Mouse (Mus musculus) Patski (cell line): ENCODE measurements around the gene Btf3. TPM values are rescaled to one million over a fixed set of nuclear protein-coding genes. Genes with fewer than 3 reads are reported as not detected.

ENCODE experiments used
- ATAC-seq: fragments of 100-300 bp; one replicate; pipeline ENCODE4 v1.8.0; 2021
- CTCF ChIA-PET: fragments of 350-600 bp; sonication (Branson Sonifier 250); formaldehyde crosslinking; loops from one replicate; lab custom pipeline; 2022; ENCODE audit warnings: inconsistent platforms; lab: Charles Lee
- POLR2A ChIA-PET: fragments of 350-600 bp; sonication (Branson Sonifier 250); formaldehyde crosslinking; loops from one replicate; lab custom pipeline; 2022; ENCODE audit warnings: antibody characterized with exemption, inconsistent platforms; lab: Charles Lee
- DNase-seq: peaks from one replicate; pipeline ENCODE4 v3.0.0-alpha.2; 2011; ENCODE audit warnings: low read depth, low spot score
- H3K27me3 ChIP-seq: fragments of 371-371 bp; one replicate; pipeline ENCODE4 v1.5.1; 2021
- CTCF ChIP-seq: fragments of 100-300 bp; IDR thresholded peaks from one replicate; pipeline ENCODE4 v1.5.1; 2021
- in situ Hi-C: fragments of 300-500 bp; cut with MboI; formaldehyde crosslinking; loops from 3 replicates; pipeline ENCODE4 v1.11.1; 2018; ENCODE audit warnings: low pct_unique_long_range_greater_than_20kb, mixed read lengths
- polyA plus RNA-seq: library from polyadenylated mRNA; unstranded; gene quantifications from one replicate; pipeline ENCODE4 v1.2.3, GENCODE M21; 2021

Gene Btf3
- polyA plus RNA-seq, 1 experiment from 2014 or later = 751 TPM

GRCm38 (mm10) chr13:98340506-98340905, 23.7 kb upstream of the Btf3 start:
- ChIA-PET POLR2A (interaction anchor here (0.7 kb wide), 1 partner anchor 20 kb away, joined by 3 read pairs; no protein-coding TSS in a partner anchor), CTCF (no interaction called here)
- no peak for ATAC-seq
- H3K27me3 ChIP-seq = no peaks in the 10 kb centered on the region
- no peak for DNase-seq
- TF ChIP-seq CTCF = no peak
- in situ Hi-C loops = no loop called here

GRCm38 (mm10) chr13:98336205-98336604, 19.4 kb upstream of the Btf3 start:
- CTCF ChIA-PET = no interaction called here
- POLR2A ChIA-PET = no interaction called here
- no peak for ATAC-seq

GRCm38 (mm10) chr13:98332106-98332505, 15.3 kb upstream of the Btf3 start:
- H3K27me3 ChIP-seq = no peaks in the 10 kb centered on the region
- in situ Hi-C loops = no loop called here
- ChIA-PET CTCF (interaction anchor here (0.7 to 1.3 kb wide), 3 partner anchors 11 to 20 kb away, joined by 3 read pairs; no protein-coding TSS in a partner anchor), POLR2A (interaction anchor here (0.9 kb wide), 1 partner anchor 15 kb away, joined by 5 read pairs; the partner anchor contains the start of gene Btf3)
- ATAC-seq (no peak), DNase-seq (no peak)
- TF ChIP-seq CTCF = peak; percentile 81

More at GRCm38 (mm10) chr13:98336205-98336604, 19.4 kb upstream of the Btf3 start:
- DNase-seq = no peak
- in situ Hi-C loops = no loop called here
- TF ChIP-seq CTCF = no peak
- no peaks in the 10 kb centered on the region for H3K27me3 ChIP-seq

- DNase-seq (no peak), ATAC-seq (no peak)
- in situ Hi-C loops = no loop called here
- POLR2A ChIA-PET = no interaction called here
- no peaks in the 10 kb centered on the region for H3K27me3 ChIP-seq
- TF ChIP-seq CTCF = no peak
- CTCF ChIA-PET = interaction anchor here (0.7 kb wide), 1 partner anchor 12 kb away, joined by 3 read pairs; no protein-coding TSS in a partner anchor
These were observed 8.2 kb upstream of the Btf3 start for GRCm38 (mm10) chr13:98325034-98325433.

GRCm38 (mm10) chr13:98317911-98318310, 1.1 kb upstream of the Btf3 start:
- ATAC-seq (no peak), DNase-seq (no peak)
- no peak for TF ChIP-seq CTCF
- H3K27me3 ChIP-seq = no peaks in the 10 kb centered on the region
- ChIA-PET CTCF (no interaction called here), POLR2A (interaction anchor here (1.7 kb wide), 1 partner anchor 38 kb away, joined by 3 read pairs; no protein-coding TSS in a partner anchor)
- in situ Hi-C loops = no loop called here

- ATAC-seq (no peak), DNase-seq (no peak)
- TF ChIP-seq CTCF = peak; percentile 59
- in situ Hi-C loops = no loop called here
- POLR2A ChIA-PET = interaction anchor here (0.8 to 1.7 kb wide), 3 partner anchors 9 to 39 kb away, joined by 3 to 5 read pairs (median 4); no protein-coding TSS in a partner anchor
- no peaks in the 10 kb centered on the region for H3K27me3 ChIP-seq
- CTCF ChIA-PET = no interaction called here
These were observed 456 bp upstream of the Btf3 start for GRCm38 (mm10) chr13:98317246-98317677.

- ATAC-seq = peak; percentile 21
- in situ Hi-C loops = no loop called here
- TF ChIP-seq CTCF = no peak
- ChIA-PET CTCF (no interaction called here), POLR2A (interaction anchor here (0.6 to 1.1 kb wide), 4 partner anchors 16 to 293 kb away, joined by 3 to 5 read pairs (median 3); no protein-coding TSS in a partner anchor)
- no peaks in the 10 kb centered on the region for H3K27me3 ChIP-seq
- no peak for DNase-seq
These were observed 696 bp downstream of the Btf3 start for GRCm38 (mm10) chr13:98316140-98316479.

- POLR2A ChIA-PET = no interaction called here
- H3K27me3 ChIP-seq = no peaks in the 10 kb centered on the region
- no peak for TF ChIP-seq CTCF
- CTCF ChIA-PET = no interaction called here
- no peak for ATAC-seq
- DNase-seq = no peak
- in situ Hi-C loops = no loop called here
These were observed 1.7 kb downstream of the Btf3 start for GRCm38 (mm10) chr13:98315124-98315523.

- no peak for DNase-seq
- no peak for TF ChIP-seq CTCF
- ATAC-seq = no peak
- in situ Hi-C loops = no loop called here
- H3K27me3 ChIP-seq = no peaks in the 10 kb centered on the region
- POLR2A ChIA-PET = no interaction called here
- CTCF ChIA-PET = no interaction called here
These were observed 3.2 kb downstream of the Btf3 start for GRCm38 (mm10) chr13:98313631-98314030.

- CTCF ChIA-PET = interaction anchor here (1.1 to 1.6 kb wide), 4 partner anchors 10 to 21 kb away, joined by 3 to 4 read pairs (median 3); no protein-coding TSS in a partner anchor
- ATAC-seq (no peak), DNase-seq (no peak)
- POLR2A ChIA-PET = no interaction called here
- in situ Hi-C loops = no loop called here
- no peaks in the 10 kb centered on the region for H3K27me3 ChIP-seq
- no peak for TF ChIP-seq CTCF
These were observed 5.2 kb downstream of the Btf3 start for GRCm38 (mm10) chr13:98311597-98311996.

GRCm38 (mm10) chr13:98308724-98309123, 8.1 kb downstream of the Btf3 start:
- ChIA-PET CTCF (interaction anchor here (1.4 to 1.7 kb wide), 2 partner anchors 10 to 15 kb away, joined by 3 to 5 read pairs; no protein-coding TSS in a partner anchor), POLR2A (interaction anchor here (0.5 to 1.0 kb wide), 3 partner anchors 8 to 664 kb away, joined by 3 to 5 read pairs (median 4); partner anchors contain the start of gene Btf3)
- in situ Hi-C loops = no loop called here
- TF ChIP-seq CTCF = no peak
- no peaks in the 10 kb centered on the region for H3K27me3 ChIP-seq
- DNase-seq = no peak
- no peak for ATAC-seq
